Mouse (Mus musculus): Measurements from ENCODE around the gene Prrg4. TPM values are rescaled to one million over a fixed set of nuclear protein-coding genes. Genes with fewer than 3 reads are reported as not detected.

Prrg4 gene
- polyA plus RNA-seq (2014; fragmentation: Illumina TruSeq; extraction: RNeasy Lipid Tissue Mini Kit (QIAGEN cat#74804); ENCODE audit: low read depth, low replicate concordance), result 16.3 TPM

GRCm38 (mm10) chr2:104849276-104849990 is at the start of gene Prrg4:
Prrg4 (minus strand) TSS chr2:104849876.

DNA sequence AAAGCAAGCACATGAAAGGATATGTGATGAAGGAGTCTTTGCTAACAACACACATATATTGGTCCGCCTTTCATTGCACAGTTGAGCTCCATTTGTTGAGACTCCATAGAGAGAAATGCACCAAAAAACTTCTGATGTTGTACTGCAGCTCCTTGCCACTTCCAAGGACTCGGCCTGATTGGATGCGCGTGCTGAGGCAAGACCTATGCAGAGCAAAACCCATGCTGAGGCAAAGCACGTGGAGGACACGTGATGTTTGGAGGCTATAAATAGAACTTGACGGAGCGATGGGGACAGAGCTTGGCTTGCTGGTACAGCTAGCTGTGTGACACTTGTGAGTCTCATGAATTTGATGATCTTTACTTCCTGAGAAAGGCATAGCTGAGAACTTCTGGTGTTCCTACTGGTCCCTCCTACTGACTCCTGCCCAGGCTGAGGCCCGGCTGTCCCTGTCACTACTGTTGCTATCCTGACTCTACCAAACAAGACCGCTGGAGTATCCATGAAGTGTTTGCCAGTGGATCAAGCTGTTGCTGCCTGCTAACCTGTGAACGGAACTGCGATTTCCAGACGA is 17.7 kb upstream of the Prrg4 start, which contains the start of gene Ccdc73:
Gene Ccdc73, plus strand, starts transcription at position 524 of the 574 bp plus-strand sequence.

GRCm38 (mm10) chr2:104816371-104816827 is 33.3 kb downstream of the Prrg4 start, which contains the start of gene Qser1:
Qser1 (minus strand) TSS chr2:104816760.

Other genes with a start within 250 kb of the Prrg4 start
- gene Tcp11l1, start 137.7 kb downstream of the Prrg4 start, polyA plus RNA-seq (2014; fragmentation: Illumina TruSeq; extraction: RNeasy Lipid Tissue Mini Kit (QIAGEN cat#74804); ENCODE audit: low read depth, low replicate concordance), result 14.2 TPM
- gene Pin1rt1, start 133.5 kb downstream of the Prrg4 start, polyA plus RNA-seq (2014; fragmentation: Illumina TruSeq; extraction: RNeasy Lipid Tissue Mini Kit (QIAGEN cat#74804); ENCODE audit: low read depth, low replicate concordance), result not detected
- 3.0 TPM for gene Depdc7, start 107.0 kb downstream of the Prrg4 start, polyA plus RNA-seq (2014; fragmentation: Illumina TruSeq; extraction: RNeasy Lipid Tissue Mini Kit (QIAGEN cat#74804); ENCODE audit: low read depth, low replicate concordance)
- gene Qser1, start 33.1 kb downstream of the Prrg4 start, polyA plus RNA-seq (2014; fragmentation: Illumina TruSeq; extraction: RNeasy Lipid Tissue Mini Kit (QIAGEN cat#74804); ENCODE audit: low read depth, low replicate concordance), result 62.0 TPM
- 49.6 TPM for gene Ccdc73, start 17.9 kb upstream of the Prrg4 start, polyA plus RNA-seq (2014; fragmentation: Illumina TruSeq; extraction: RNeasy Lipid Tissue Mini Kit (QIAGEN cat#74804); ENCODE audit: low read depth, low replicate concordance)
- gene Eif3m, start 167.2 kb upstream of the Prrg4 start, polyA plus RNA-seq (2014; fragmentation: Illumina TruSeq; extraction: RNeasy Lipid Tissue Mini Kit (QIAGEN cat#74804); ENCODE audit: low read depth, low replicate concordance), result 513 TPM
- not detected for gene Gm11060, start 242.1 kb upstream of the Prrg4 start, polyA plus RNA-seq (2014; fragmentation: Illumina TruSeq; extraction: RNeasy Lipid Tissue Mini Kit (QIAGEN cat#74804); ENCODE audit: low read depth, low replicate concordance)

Measured in adrenal gland, adult 10 weeks (tissue).